ENCODE assay signal across 14 mouse cellular contexts in the genomic region with DNA sequence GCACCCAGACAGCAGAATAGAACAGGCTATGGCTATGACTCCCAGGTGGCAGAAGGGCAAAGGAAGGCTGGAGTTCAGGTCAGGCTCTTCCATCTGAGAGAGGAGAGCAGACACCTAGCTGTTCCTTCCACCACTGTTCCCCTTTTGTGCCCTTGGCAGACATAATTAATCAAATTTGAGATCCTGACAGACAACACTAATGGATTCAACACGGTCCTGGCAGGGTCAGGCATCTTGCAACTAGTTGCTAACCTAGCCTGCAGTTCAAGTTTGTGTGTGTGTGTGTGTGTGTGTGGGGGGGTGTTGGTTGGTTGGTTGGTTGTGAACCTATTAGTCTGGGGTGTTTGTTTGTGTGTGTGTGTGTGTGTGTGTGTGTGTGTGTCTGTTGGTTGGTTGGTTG. TPM values are rescaled to one million over a fixed set of nuclear protein-coding genes. Genes with fewer than 3 reads are reported as not detected.
DNase-seq lines count a peak whose midpoint lies in the region; ATAC-seq lines count a peak whose summit lies in the region.
"Had no signal": no experiment of that assay in that cellular context is flagged by ENCODE, and none has a peak within 500 bp of the region (broad histone marks: within the 10 kb centered on the region; RNA-seq: fewer than 3 reads in every experiment).

No protein-coding gene starts in this region.

- no peak overlapping the region for H3K9ac ChIP-seq in hindbrain, embryonic 16.5 days (ENCODE audit: low read depth, low read length)
- no peak overlapping the region for H3K9ac ChIP-seq in midbrain, embryonic 13.5 days (replicated peaks)
- no peak overlapping the region for H3K9ac ChIP-seq in midbrain, embryonic 16.5 days (ENCODE audit: low read depth, low read length)
- H3K9ac ChIP-seq: forebrain, embryonic 15.5 days; heart, embryonic 13.5 days; intestine, embryonic 15.5 days had no signal

- 0 out of 2 replicates have a peak overlapping the region, but pooled peaks have one; percentile 2 for H3K27ac ChIP-seq in hindbrain, embryonic 10.5 days
- H3K27ac ChIP-seq in hindbrain, embryonic 16.5 days (ENCODE audit: low read depth, low read length) = no peak overlapping the region
- peak overlapping the region; percentile 56 for H3K27ac ChIP-seq in midbrain, embryonic 13.5 days
- H3K27ac ChIP-seq in midbrain, embryonic 16.5 days (ENCODE audit: low read length) = no peak overlapping the region
- H3K27ac ChIP-seq: forebrain, embryonic 15.5 days; heart, embryonic 13.5 days; intestine, embryonic 15.5 days had no signal

- DNase-seq in hindbrain, embryonic 10.5 days (ENCODE audit: low spot score) = no peak
- DNase-seq in MN1 (ENCODE audit: low spot score) = peak; percentile 77
- DNase-seq in ovary, postnatal 14 days (ENCODE audit: low spot score) = no peak
- DNase-seq: cerebellum, adult 11 months; cerebellum, adult 8-10 months; cerebellum, postnatal 14 days; gastrocnemius, postnatal 36 days; heart, postnatal 36 days had no signal

- no peak for ATAC-seq in hindbrain, embryonic 16.5 days
- no peak for ATAC-seq in midbrain, embryonic 13.5 days
- ATAC-seq in midbrain, embryonic 16.5 days = no peak

- no peaks in the 10 kb centered on the region for H3K27me3 ChIP-seq in hindbrain, embryonic 10.5 days (ENCODE audit: insufficient read depth, poor library complexity, severe bottlenecking)
- no peaks in the 10 kb centered on the region for H3K27me3 ChIP-seq in hindbrain, embryonic 16.5 days (replicated peaks; ENCODE audit: control insufficient read depth, insufficient read depth, low read length)
- H3K27me3 ChIP-seq in midbrain, embryonic 13.5 days = no peaks in the 10 kb centered on the region
- H3K27me3 ChIP-seq in midbrain, embryonic 16.5 days (ENCODE audit: control insufficient read depth, insufficient read depth, low read depth, low read length) = no peaks in the 10 kb centered on the region
- H3K27me3 ChIP-seq: forebrain, embryonic 15.5 days; heart, embryonic 13.5 days; intestine, embryonic 15.5 days had no signal

- no peak overlapping the region for H3K4me2 ChIP-seq in hindbrain, embryonic 16.5 days (ENCODE audit: low read length)
- H3K4me2 ChIP-seq in midbrain, embryonic 13.5 days (replicated peaks) = no peak overlapping the region
- H3K4me2 ChIP-seq in midbrain, embryonic 16.5 days (ENCODE audit: low read length) = no peak overlapping the region
- H3K4me2 ChIP-seq: forebrain, embryonic 15.5 days; heart, embryonic 13.5 days; intestine, embryonic 15.5 days had no signal

- peaks cover 99% of the 10 kb centered on the region for H3K36me3 ChIP-seq in hindbrain, embryonic 10.5 days
- peaks cover 2% of the 10 kb centered on the region; the same call in 1 of the 2 replicates for H3K36me3 ChIP-seq in hindbrain, embryonic 16.5 days (ENCODE audit: control insufficient read depth, insufficient read depth, low read length)
- peaks cover 65% of the 10 kb centered on the region for H3K36me3 ChIP-seq in midbrain, embryonic 13.5 days
- no peaks in the 10 kb centered on the region for H3K36me3 ChIP-seq in midbrain, embryonic 16.5 days (ENCODE audit: control insufficient read depth, insufficient read depth, low read length)
- H3K36me3 ChIP-seq: intestine, embryonic 15.5 days had no signal

- H3K9me3 ChIP-seq in hindbrain, embryonic 10.5 days = no peaks in the 10 kb centered on the region
- no peaks in the 10 kb centered on the region for H3K9me3 ChIP-seq in hindbrain, embryonic 16.5 days (ENCODE audit: control insufficient read depth, low read length)
- H3K9me3 ChIP-seq in midbrain, embryonic 13.5 days = no peaks in the 10 kb centered on the region
- H3K9me3 ChIP-seq in midbrain, embryonic 16.5 days (replicated peaks; ENCODE audit: control insufficient read depth, low read length, poor library complexity, severe bottlenecking) = no peaks in the 10 kb centered on the region
- H3K9me3 ChIP-seq: forebrain, embryonic 15.5 days; heart, embryonic 13.5 days; intestine, embryonic 15.5 days had no signal

- 47% methylated on average over 1 of the region's 1 CpGs for WGBS in hindbrain, embryonic 10.5 days
- WGBS in hindbrain, embryonic 16.5 days = 28% methylated on average over 1 of the region's 1 CpGs
- WGBS in midbrain, embryonic 13.5 days = 63% methylated on average over 1 of the region's 1 CpGs
- 63% methylated on average over 1 of the region's 1 CpGs for WGBS in midbrain, embryonic 16.5 days

- peaks cover 58% of the 10 kb centered on the region for H3K4me1 ChIP-seq in hindbrain, embryonic 10.5 days (replicated peaks)
- H3K4me1 ChIP-seq in hindbrain, embryonic 16.5 days (ENCODE audit: control insufficient read depth, insufficient read depth, low read depth, low read length) = no peaks in the 10 kb centered on the region
- H3K4me1 ChIP-seq in midbrain, embryonic 13.5 days (replicated peaks) = peaks cover 31% of the 10 kb centered on the region
- peaks cover 7% of the 10 kb centered on the region; the same call in 1 of the 2 replicates for H3K4me1 ChIP-seq in midbrain, embryonic 16.5 days (ENCODE audit: control insufficient read depth, insufficient read depth, low read length)

- H3K4me3 ChIP-seq in hindbrain, embryonic 10.5 days = no peak overlapping the region
- H3K4me3 ChIP-seq in hindbrain, embryonic 16.5 days (ENCODE audit: low read length) = no peak overlapping the region
- no peak overlapping the region for H3K4me3 ChIP-seq in midbrain, embryonic 13.5 days (replicated peaks)
- no peak overlapping the region for H3K4me3 ChIP-seq in midbrain, embryonic 16.5 days (ENCODE audit: low read depth, low read length)
- H3K4me3 ChIP-seq: forebrain, embryonic 15.5 days; heart, embryonic 13.5 days; intestine, embryonic 15.5 days had no signal

RNA-seq across cellular contexts. Expression of gene Trp53i11, which starts 15.4 kb away (rescaled TPM):
- 202 and 281 TPM in 2 replicates for polyA plus RNA-seq in hindbrain, embryonic 10.5 days (2016; fragmentation: Nextera tagmentation; extraction: Ambion mirVana)
- 74.7 and 123 TPM in 2 replicates for polyA plus RNA-seq in hindbrain, embryonic 16.5 days (2015; fragmentation: Nextera tagmentation; extraction: Ambion mirVana)
- 136 and 138 TPM in 2 replicates for polyA plus RNA-seq in midbrain, embryonic 13.5 days (2015; fragmentation: Nextera tagmentation; extraction: Ambion mirVana)
- polyA plus RNA-seq in midbrain, embryonic 16.5 days (2015; fragmentation: Nextera tagmentation; extraction: Ambion mirVana) = 125 and 139 TPM in 2 replicates

Comparison
In these comparisons a context has a peak if more than half of its experiments do, and no peak if none do; other contexts are left out.
1. H3K27ac ChIP-seq: peak in hindbrain, embryonic 10.5 days (single experiment) and midbrain, embryonic 13.5 days (single experiment); none in hindbrain, embryonic 16.5 days (single experiment) and midbrain, embryonic 16.5 days (single experiment).